In the genomic region with DNA sequence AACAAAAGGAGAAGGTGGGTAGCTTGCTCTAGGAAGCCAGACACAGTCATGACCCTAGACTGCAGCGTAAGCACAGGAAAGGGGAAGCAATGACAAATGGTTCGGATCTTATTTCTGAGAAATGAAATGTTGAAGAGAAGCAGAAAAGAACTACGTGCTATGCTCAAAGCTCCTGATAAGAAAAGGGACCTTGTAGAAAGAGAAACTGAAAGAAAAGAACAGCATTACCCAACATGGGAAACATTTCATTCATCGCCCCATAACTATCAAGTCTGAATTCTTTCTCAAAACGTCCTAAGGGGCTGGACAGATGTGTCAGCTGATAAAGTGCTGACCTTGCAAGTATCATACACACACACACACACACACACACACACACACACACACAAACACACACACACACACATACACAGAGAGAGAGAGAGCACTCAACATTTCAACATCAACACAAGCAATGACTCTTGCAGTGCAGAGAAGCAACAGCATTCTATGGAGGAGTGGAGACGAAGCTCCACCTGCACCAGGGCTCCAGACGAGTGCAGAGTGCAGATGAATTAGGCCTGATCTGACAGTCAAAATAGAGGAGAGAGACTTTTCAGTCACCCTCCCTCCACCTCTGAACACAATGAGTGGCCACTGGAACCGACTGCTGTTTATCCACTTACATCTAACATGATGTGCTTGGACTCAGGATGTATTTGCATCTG, we compare ENCODE assay signal across 16 mouse cellular contexts. TPM values are rescaled to one million over a fixed set of nuclear protein-coding genes. Genes with fewer than 3 reads are reported as not detected.
DNase-seq lines count a peak whose midpoint lies in the region; ATAC-seq and TF ChIP-seq lines count a peak whose summit lies in the region.
"Had no signal": no experiment of that assay in that cellular context is flagged by ENCODE, and none has a peak within 500 bp of the region (broad histone marks: within the 10 kb centered on the region; RNA-seq: fewer than 3 reads in every experiment).

No protein-coding gene starts in this region.

- TF ChIP-seq CTCF in liver, postnatal 0 days (IDR thresholded peaks at IDR 0.05; ENCODE audit: low read depth), result no peak
- TF ChIP-seq CTCF in G1E (IDR thresholded peaks at IDR 0.05; ENCODE audit: low read depth, low read length), result no peak

- ATAC-seq in liver, postnatal 0 days, result peak; percentile 33; the same call in 1 of the 2 replicates
- no peak for ATAC-seq in liver, embryonic 12.5 days
- ATAC-seq in G1E (ENCODE audit: extremely low read depth, insufficient number of reproducible peaks, low FRiP score, poor library complexity, severe bottlenecking), result peak; percentile 54
- ATAC-seq in neutrophil, adult 5-6 weeks (ENCODE audit: extremely low read depth, insufficient number of reproducible peaks, low FRiP score, poor library complexity, severe bottlenecking), result peak; percentile 82
- ATAC-seq: midbrain, embryonic 13.5 days had no signal

- H3K9me3 ChIP-seq in liver, postnatal 0 days (ENCODE audit: low read length), result no peaks in the 10 kb centered on the region
- no peaks in the 10 kb centered on the region for H3K9me3 ChIP-seq in liver, embryonic 12.5 days (replicated peaks)
- H3K9me3 ChIP-seq in G1E (replicated peaks), result no peaks in the 10 kb centered on the region
- H3K9me3 ChIP-seq: embryonic facial prominence, embryonic 12.5 days; heart, embryonic 12.5 days; midbrain, embryonic 13.5 days had no signal

- no peak overlapping the region for H3K4me3 ChIP-seq in liver, postnatal 0 days (ENCODE audit: low read depth, low read length)
- no peak overlapping the region for H3K4me3 ChIP-seq in liver, embryonic 12.5 days
- H3K4me3 ChIP-seq in G1E (ENCODE audit: low read depth, low read length), result no peak overlapping the region; the same call in 1 of the 2 replicates
- H3K4me3 ChIP-seq: embryonic facial prominence, embryonic 12.5 days; heart, embryonic 12.5 days; midbrain, embryonic 13.5 days had no signal

- H3K27me3 ChIP-seq in liver, postnatal 0 days (ENCODE audit: insufficient read depth, low read length), result no peaks in the 10 kb centered on the region
- no peaks in the 10 kb centered on the region for H3K27me3 ChIP-seq in liver, embryonic 12.5 days (replicated peaks)
- peaks cover 21% of the 10 kb centered on the region for H3K27me3 ChIP-seq in G1E (ENCODE audit: insufficient read depth, low read length)
- H3K27me3 ChIP-seq: embryonic facial prominence, embryonic 12.5 days; midbrain, embryonic 13.5 days had no signal

- no peaks in the 10 kb centered on the region for H3K4me1 ChIP-seq in liver, postnatal 0 days (ENCODE audit: insufficient read depth)
- no peaks in the 10 kb centered on the region for H3K4me1 ChIP-seq in liver, embryonic 12.5 days
- peaks cover 17% of the 10 kb centered on the region for H3K4me1 ChIP-seq in G1E (ENCODE audit: insufficient read depth, low read depth, low read length)
- H3K4me1 ChIP-seq: embryonic facial prominence, embryonic 12.5 days; heart, embryonic 12.5 days; midbrain, embryonic 13.5 days had no signal

- H3K9ac ChIP-seq in liver, postnatal 0 days (replicated peaks), result no peak overlapping the region
- H3K9ac ChIP-seq in liver, embryonic 12.5 days, result no peak overlapping the region
- H3K9ac ChIP-seq: embryonic facial prominence, embryonic 12.5 days; heart, embryonic 12.5 days; midbrain, embryonic 13.5 days had no signal

- TF ChIP-seq EP300 in liver, postnatal 0 days (IDR thresholded peaks at IDR 0.05; ENCODE audit: low read depth), result no peak

- no peaks in the 10 kb centered on the region for H3K36me3 ChIP-seq in liver, postnatal 0 days (replicated peaks; ENCODE audit: insufficient read depth, low read length)
- no peaks in the 10 kb centered on the region for H3K36me3 ChIP-seq in liver, embryonic 12.5 days
- no peaks in the 10 kb centered on the region for H3K36me3 ChIP-seq in G1E (replicated peaks)
- H3K36me3 ChIP-seq: embryonic facial prominence, embryonic 12.5 days; heart, embryonic 12.5 days; midbrain, embryonic 13.5 days had no signal

- 41% methylated on average over 8 of the region's 8 CpGs for WGBS in liver, postnatal 0 days (ENCODE audit: insufficient replicate concordance)
- WGBS in liver, embryonic 12.5 days (ENCODE audit: insufficient replicate concordance), result 44% methylated on average over 8 of the region's 8 CpGs

- DNase-seq in liver, postnatal 0 days, result no peak
- peak; percentile 17 for DNase-seq in G1E (ENCODE audit: low spot score)
- DNase-seq in induced T-regulatory cell, adult 2 months (ENCODE audit: low read depth), result peak; percentile 67
- DNase-seq in spleen, postnatal 14 days (ENCODE audit: low spot score in 2 of 2), result no peak
- no peak for DNase-seq in cerebellum, postnatal 36 days
- no peak for DNase-seq in right cerebral cortex, postnatal 36 days (ENCODE audit: low spot score in 2 of 2)
- DNase-seq: cerebellum, adult 8-10 months; kidney, adult 8-10 months; liver; right cerebral cortex, postnatal 14 days; thymus, postnatal 36 days had no signal

- no peak overlapping the region for H3K27ac ChIP-seq in liver, postnatal 0 days (ENCODE audit: low read depth)
- no peak overlapping the region for H3K27ac ChIP-seq in liver, embryonic 12.5 days
- H3K27ac ChIP-seq: embryonic facial prominence, embryonic 12.5 days; midbrain, embryonic 13.5 days had no signal

- H3K4me2 ChIP-seq in liver, postnatal 0 days (ENCODE audit: low read depth, low read length), result peak overlapping the region; percentile 44; the same call in 1 of the 2 replicates
- H3K4me2 ChIP-seq in liver, embryonic 12.5 days, result no peak overlapping the region
- H3K4me2 ChIP-seq: embryonic facial prominence, embryonic 12.5 days; heart, embryonic 12.5 days; midbrain, embryonic 13.5 days had no signal

RNA-seq across cellular contexts. Expression of a gene that starts 23.4 kb away (rescaled TPM):
- 14.8 and 16.4 TPM in 2 replicates for polyA plus RNA-seq in liver, postnatal 0 days (2015; fragmentation: Nextera tagmentation; extraction: Ambion mirVana)
- polyA plus RNA-seq in liver, embryonic 12.5 days (2016; fragmentation: Nextera tagmentation; extraction: Ambion mirVana), result 14.8 and 15.1 TPM in 2 replicates
- total RNA-seq in G1E (2014; fragmentation: Nextera tagmentation) (56.6 and 61.6 TPM in 2 replicates), G1E (2017) (108 and 116 TPM in 2 replicates)
- polyA plus RNA-seq in G1E (2012), result 31.0 and 33.4 TPM in 2 replicates
- 58.8 and 66.9 TPM in 2 replicates for total RNA-seq in neutrophil, adult 5-6 weeks (2017)

Comparison
In these comparisons a context has a peak if more than half of its experiments do, and no peak if none do; other contexts are left out.
1. DNase-seq: peak in G1E (single experiment) and induced T-regulatory cell, adult 2 months (single experiment); none in liver, postnatal 0 days (single experiment), spleen, postnatal 14 days (0 of 2), cerebellum, postnatal 36 days (0 of 2) and right cerebral cortex, postnatal 36 days (0 of 2).